Mouse (Mus musculus) CD8-positive naive resting alpha-beta T cell, adult 2 months (primary cell): ENCODE results near the gene Nup62cl.
A peak's percentile ranks its signal among the peaks of the same experiment; 100 is the strongest.

Experiments
- DNase-seq, 2 experiments: peaks; one replicate each; pipeline ENCODE4 v3.0.0; 2022; ENCODE audit warnings: low read depth in 2 of 2, low spot score in 2 of 2

The Nup62cl gene

DNA sequence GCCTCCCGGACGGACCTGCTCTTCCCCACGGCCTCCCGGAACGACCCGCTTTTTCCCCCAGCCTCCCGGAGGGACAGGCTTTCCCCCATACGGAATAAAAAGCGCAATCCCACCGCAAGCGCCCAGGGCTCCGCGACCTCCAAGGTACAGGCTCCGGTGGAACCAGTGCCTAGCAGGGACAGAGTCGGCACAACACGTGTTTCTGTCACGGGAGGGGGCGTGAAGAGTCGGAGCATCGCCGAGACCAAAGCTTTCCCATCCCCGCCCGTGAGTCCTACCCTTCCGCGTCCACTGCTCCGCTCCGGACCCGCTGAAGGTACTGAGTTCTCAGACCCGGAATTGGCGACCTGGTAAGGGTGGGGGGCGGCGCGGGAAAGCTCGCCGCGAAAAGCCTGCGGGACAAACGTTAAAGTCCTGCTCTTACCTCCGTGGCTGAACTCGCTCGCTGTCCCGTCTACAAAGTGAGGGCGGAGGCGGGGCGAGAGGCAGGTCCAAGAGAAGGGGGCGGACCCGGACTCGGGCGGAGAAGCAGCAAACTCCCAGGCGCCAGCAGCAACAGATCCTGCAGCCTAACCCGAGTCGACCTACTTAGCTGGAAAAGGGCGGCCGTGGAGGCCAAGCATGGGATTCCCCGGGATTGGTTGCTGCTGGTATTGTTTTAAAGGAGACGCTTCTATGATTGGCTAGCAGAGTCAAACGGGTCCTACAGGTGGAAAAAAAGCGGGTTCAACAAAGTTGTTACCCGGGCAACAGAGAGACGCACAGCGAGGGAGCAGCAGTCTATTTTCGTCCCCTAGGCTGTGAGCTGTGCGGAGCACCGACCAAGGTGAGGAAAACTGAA lies at the start of gene Nup62cl, which contains the start of gene Pih1h3b:
Nup62cl (minus strand) TSS at position 578 of the 841 bp plus-strand sequence.
Pih1h3b (plus strand) TSS at position 745 of the 841 bp plus-strand sequence.
- peak in 1 of 2 experiments; percentile 5 for DNase-seq

DNA sequence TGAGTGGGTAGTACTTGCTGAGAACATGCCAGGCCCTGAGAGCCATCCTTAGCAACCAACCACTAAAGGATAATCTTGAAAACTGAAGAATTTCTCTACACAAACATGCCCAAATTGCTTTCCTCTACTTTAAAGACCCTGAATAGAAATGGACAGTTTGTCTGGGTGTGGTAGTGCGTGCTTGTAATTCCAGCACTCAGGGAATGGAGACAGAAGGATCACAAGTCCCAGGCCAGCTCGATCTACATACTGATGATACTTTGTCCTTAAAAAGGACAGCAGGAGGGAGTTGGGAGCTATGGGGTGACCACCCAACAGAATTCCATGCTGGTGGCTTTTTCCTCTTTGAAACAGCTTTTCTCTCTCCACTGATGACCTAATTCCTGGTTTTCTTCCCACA lies 31.6 kb upstream of the Nup62cl start:
- no peak for DNase-seq

DNA sequence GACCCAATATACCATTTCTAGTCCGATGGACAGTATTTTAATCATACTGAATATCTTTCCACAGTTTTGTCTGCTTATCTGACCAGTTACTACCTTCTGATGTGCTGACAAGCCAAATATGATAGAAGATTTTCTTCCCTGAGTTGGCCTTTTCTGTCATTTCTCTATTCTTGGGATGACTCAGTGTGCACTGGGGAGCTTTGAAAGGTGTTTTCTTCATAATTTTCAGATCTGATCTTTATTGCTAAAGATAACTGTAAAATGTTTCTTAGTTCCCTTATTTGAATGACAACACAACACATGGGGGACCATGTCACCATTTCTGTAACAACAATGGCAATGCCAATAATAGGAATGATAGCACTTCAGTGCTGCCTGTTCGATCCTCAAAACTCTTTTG lies 20.0 kb upstream of the Nup62cl start:
- no peak for DNase-seq

DNA sequence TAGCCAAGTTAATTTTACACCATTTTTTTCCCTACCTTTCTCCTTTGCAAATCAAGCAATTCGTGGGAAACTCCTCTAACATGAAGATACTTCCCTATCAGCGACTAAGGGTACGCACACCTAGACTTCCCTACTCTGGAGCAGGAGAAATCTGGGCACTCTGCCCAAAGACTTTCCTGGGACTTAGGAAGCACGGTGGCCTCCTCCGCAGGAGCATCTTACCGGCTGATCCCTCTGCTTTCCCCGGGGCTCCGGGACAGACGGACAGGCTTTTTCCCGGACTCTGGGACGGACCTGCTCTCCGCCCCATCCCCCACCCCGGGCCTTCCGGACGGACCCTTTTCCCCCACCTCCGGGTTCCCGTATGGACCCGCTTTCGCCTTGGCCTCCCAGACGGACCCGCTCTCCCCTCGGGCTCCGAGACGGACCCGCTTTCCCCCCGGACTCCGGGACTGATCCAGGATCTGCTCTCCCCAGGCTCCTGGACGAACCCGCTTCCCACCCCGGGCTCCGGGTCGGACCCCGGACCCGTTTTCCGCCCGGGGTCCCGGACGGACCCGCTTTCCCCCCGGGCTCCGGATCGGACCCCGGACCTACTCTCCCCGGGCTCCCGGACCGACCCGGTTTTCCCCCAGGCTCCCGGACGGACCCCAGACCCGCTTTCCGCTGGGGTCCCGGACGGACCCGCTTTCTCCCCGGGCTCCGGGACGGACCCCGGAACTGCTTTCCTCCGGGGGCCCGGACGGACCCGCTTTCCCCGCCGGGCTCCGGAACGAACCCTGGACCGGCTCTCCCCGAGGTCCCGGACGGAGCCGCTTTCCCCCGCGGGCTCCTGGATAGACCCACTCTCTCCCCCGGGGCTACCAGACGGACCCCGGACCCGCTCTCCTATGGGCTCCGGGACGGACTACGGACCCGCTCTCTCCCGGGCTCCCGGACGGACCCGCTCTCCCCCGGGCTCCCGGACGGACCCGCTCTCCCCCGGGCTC lies 1.3 kb downstream of the Nup62cl start:
- no peak for DNase-seq

DNA sequence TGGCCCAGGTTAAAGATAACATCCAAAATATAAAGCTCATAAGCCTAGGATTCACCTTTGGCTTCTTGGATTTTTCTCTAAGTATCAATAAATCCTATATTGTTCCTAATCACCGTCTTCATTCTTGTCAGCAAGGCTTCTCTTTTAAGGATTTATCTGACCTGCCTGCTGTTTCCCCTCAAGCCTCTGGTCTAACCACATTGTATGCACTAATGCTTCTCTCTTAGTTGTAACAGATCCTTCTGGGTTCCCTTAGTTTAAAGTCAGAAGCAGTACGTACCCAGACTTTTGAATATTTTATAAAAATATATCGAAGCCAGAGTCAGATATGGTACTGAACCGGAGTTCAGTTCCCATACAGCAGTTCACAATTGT lies 63.8 kb downstream of the Nup62cl start:
- no peak for DNase-seq

DNA sequence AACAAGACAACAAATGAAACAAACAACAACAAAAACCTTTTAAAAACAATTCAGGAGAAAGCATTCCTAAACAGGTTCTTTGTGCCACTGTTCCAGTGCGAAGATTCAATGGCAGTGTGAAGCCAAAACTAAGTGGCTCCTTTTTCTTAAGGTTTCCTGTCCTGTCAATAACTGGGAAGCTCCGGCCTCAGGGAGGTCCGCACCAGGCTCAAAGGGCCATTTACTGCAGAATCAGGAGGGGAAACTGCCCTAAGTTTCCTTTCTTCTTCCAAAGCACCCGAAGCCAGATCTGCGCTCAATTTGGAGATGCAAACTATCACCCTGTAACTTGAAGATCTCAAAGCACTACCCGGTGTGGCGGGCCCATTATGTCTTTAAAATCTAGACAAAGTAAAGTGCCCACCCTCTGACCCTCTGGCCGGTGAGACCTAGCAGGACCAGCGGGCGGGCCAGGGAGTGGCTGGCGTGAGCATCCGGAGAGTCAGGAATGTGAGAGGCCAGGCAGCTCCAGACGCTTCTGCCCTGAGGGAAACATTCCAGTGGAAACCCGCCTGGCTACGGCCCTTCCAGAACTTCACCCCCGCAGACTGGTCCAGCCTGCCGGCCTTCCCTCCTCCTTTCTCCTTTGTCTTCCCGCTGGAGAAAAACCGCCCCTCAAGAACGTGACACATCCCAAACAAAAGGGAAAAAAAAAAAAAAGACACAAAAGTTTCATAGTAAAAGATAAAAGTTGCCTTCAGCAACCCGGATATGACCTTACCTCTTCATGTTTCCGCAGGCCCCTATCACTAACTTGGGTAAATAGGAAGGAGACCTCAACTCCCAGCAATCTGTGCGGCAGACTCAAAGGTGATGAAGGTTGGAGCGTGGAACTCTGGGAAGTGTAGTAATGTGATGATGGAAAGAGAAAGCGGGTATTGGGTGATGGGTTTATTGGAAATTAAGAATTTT lies 64.5 kb downstream of the Nup62cl start, which contains the start of gene Rbm41:
Rbm41 (minus strand) TSS at position 856 of the 951 bp plus-strand sequence.
- peak; percentile 25 to 38 for DNase-seq

DNA sequence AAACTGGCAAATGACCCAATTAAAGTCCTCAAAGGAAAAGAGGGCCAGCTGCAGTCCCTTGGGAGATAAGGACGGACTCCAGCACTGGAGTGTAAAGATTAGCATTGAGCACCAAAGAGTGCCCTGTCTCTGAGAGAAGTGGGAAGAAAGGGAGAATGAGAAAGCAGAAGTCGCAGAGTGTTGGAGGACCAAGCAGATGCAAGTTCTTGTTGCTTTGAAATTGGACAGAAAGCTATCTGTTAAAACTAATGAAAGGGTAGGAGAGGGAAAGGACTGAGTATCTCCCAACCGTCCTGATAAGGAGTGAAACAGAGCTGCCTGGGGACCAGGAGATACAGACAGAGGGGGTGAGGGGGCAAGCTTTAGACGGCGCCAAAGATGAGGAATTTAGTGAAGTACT lies 80.4 kb downstream of the Nup62cl start:
- DNase-seq = no peak
